Mouse (Mus musculus): ENCODE data around the gene Dusp2. TPM values are rescaled to one million over a fixed set of nuclear protein-coding genes. Genes with fewer than 3 reads are reported as not detected.

The Dusp2 gene
- polyA plus RNA-seq, 1 experiment from 2014 or later = 7.7 TPM

- H3K9me3 ChIP-seq (ENCODE audit: control insufficient read depth, low read length) = no peaks in the 10 kb centered on the region
- 85% methylated on average over 13 of the region's 13 CpGs for WGBS
- no peak overlapping the region for H3K27ac ChIP-seq (ENCODE audit: low read length)
- ATAC-seq = no peak
- no peak overlapping the region for H3K4me3 ChIP-seq (replicated peaks; ENCODE audit: low read length)
- no peak overlapping the region for H3K9ac ChIP-seq (replicated peaks; ENCODE audit: low read depth, low read length)
- H3K4me1 ChIP-seq (replicated peaks; ENCODE audit: control insufficient read depth, insufficient read depth, low read length) = no peaks in the 10 kb centered on the region
- H3K4me2 ChIP-seq (ENCODE audit: low read length) = no peak overlapping the region
- no peaks in the 10 kb centered on the region for H3K27me3 ChIP-seq (replicated peaks; ENCODE audit: control insufficient read depth, insufficient read depth, low read length)
- H3K36me3 ChIP-seq (ENCODE audit: control insufficient read depth, insufficient read depth) = no peaks in the 10 kb centered on the region
Observed at GRCm38 (mm10) chr2:127347147-127347985, 11.4 kb downstream of the Dusp2 start.

DNA sequence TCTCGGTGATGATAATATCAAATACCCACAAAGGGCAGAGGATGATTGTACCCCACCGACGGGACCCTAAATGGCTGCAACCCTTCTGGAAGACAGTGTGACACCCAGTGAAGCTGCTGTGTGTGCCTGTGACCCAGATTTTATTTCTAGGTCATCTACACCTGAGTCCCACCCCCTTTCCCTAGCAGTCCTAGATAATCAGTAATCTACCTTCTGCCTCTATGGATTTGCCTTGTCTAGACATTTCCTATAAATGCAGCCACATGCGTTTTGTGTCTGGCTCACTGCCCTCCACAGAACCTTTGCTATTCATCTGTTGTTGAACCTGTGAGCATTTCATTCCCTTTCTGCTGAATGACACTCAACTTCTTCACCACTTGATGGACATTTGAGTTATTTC lies 17.9 kb downstream of the Dusp2 start:
- Histone ChIP-seq H3K4me1 (replicated peaks; ENCODE audit: control insufficient read depth, insufficient read depth, low read length) (no peaks in the 10 kb centered on the region), H3K27ac (ENCODE audit: low read length) (no peak overlapping the region), H3K27me3 (replicated peaks; ENCODE audit: control insufficient read depth, insufficient read depth, low read length) (0 out of 2 replicates have a peak, but pooled peaks cover 2% of the 10 kb centered on the region), H3K36me3 (ENCODE audit: control insufficient read depth, insufficient read depth) (no peaks in the 10 kb centered on the region), H3K9ac (replicated peaks; ENCODE audit: low read depth, low read length) (no peak overlapping the region), H3K9me3 (ENCODE audit: control insufficient read depth, low read length) (no peaks in the 10 kb centered on the region), H3K4me2 (ENCODE audit: low read length) (no peak overlapping the region), H3K4me3 (replicated peaks; ENCODE audit: low read length) (no peak overlapping the region)
- no peak for ATAC-seq
- 92% methylated on average over 4 of the region's 4 CpGs for WGBS

- peak within 1 kb of the TSS; percentile 76 for H3K4me2 ChIP-seq (ENCODE audit: low read length)
- no peak within 1 kb of the TSS for H3K27ac ChIP-seq (ENCODE audit: low read length)
- peak within 1 kb of the TSS; percentile 46 for H3K4me3 ChIP-seq (replicated peaks; ENCODE audit: low read length)
- ATAC-seq = peak; percentile 87
- no peaks in the 10 kb centered on the region for H3K9me3 ChIP-seq (ENCODE audit: control insufficient read depth, low read length)
- H3K36me3 ChIP-seq (ENCODE audit: control insufficient read depth, insufficient read depth) = no peaks in the 10 kb centered on the region
- WGBS = under 1% methylated on average over 41 of the region's 49 CpGs
- H3K27me3 ChIP-seq (replicated peaks; ENCODE audit: control insufficient read depth, insufficient read depth, low read length) = peaks cover 63% of the 10 kb centered on the region
- H3K4me1 ChIP-seq (replicated peaks; ENCODE audit: control insufficient read depth, insufficient read depth, low read length) = peaks cover 14% of the 10 kb centered on the region
- peak within 1 kb of the TSS; percentile 44 for H3K9ac ChIP-seq (replicated peaks; ENCODE audit: low read depth, low read length)
Observed at GRCm38 (mm10) chr2:127362459-127363281, 26.7 kb downstream of the Dusp2 start, which contains the start of gene Adra2b. Gene Adra2b (plus strand): TSS chr2:127363208.

DNA sequence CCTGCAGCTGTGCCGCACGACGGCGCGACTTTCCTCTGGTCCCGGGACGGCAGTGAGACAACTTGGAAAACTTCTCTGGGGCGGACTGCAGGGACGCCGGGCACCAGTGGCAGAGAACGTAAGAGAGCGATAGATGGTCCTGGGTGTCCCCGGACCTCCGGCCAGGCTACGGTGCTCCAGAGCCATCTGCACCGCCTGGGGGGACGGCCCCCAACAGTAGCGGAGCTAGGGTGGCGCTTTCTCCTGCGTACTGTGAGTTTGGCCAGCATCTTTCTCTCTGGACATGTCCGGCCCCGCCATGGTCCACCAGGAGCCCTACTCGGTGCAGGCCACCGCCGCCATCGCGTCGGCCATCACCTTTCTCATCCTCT lies 27.3 kb downstream of the Dusp2 start:
- peak overlapping the region; percentile 76 for H3K4me2 ChIP-seq (ENCODE audit: low read length)
- ATAC-seq = no peak
- no peaks in the 10 kb centered on the region for H3K36me3 ChIP-seq (ENCODE audit: control insufficient read depth, insufficient read depth)
- H3K4me1 ChIP-seq (replicated peaks; ENCODE audit: control insufficient read depth, insufficient read depth, low read length) = peaks cover 14% of the 10 kb centered on the region
- peak overlapping the region; percentile 44 for H3K9ac ChIP-seq (replicated peaks; ENCODE audit: low read depth, low read length)
- H3K27ac ChIP-seq (ENCODE audit: low read length) = no peak overlapping the region
- peak overlapping the region; percentile 46 for H3K4me3 ChIP-seq (replicated peaks; ENCODE audit: low read length)
- no peaks in the 10 kb centered on the region for H3K9me3 ChIP-seq (ENCODE audit: control insufficient read depth, low read length)
- H3K27me3 ChIP-seq (replicated peaks; ENCODE audit: control insufficient read depth, insufficient read depth, low read length) = peaks cover 63% of the 10 kb centered on the region
- WGBS = under 1% methylated on average over 28 of the region's 28 CpGs

DNA sequence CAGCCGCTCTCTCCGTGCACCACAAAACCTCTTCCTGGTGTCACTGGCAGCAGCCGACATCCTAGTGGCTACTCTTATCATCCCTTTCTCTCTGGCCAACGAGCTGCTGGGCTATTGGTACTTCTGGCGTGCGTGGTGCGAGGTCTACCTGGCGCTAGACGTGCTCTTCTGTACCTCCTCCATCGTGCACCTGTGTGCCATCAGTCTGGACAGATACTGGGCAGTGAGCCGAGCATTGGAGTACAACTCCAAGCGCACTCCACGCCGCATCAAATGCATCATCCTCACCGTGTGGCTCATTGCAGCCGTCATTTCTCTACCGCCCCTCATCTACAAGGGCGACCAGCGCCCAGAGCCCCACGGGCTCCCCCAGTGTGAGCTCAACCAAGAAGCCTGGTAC lies 27.7 kb downstream of the Dusp2 start:
- no peak for ATAC-seq
- 4% methylated on average over 20 of the region's 20 CpGs for WGBS
- peaks cover 63% of the 10 kb centered on the region for H3K27me3 ChIP-seq (replicated peaks; ENCODE audit: control insufficient read depth, insufficient read depth, low read length)

GRCm38 (mm10) chr2:127364452-127364851 lies 28.5 kb downstream of the Dusp2 start:
- Histone ChIP-seq H3K27ac (ENCODE audit: low read length) (no peak overlapping the region), H3K36me3 (ENCODE audit: control insufficient read depth, insufficient read depth) (no peaks in the 10 kb centered on the region), H3K27me3 (replicated peaks; ENCODE audit: control insufficient read depth, insufficient read depth, low read length) (peaks cover 63% of the 10 kb centered on the region), H3K4me2 (ENCODE audit: low read length) (no peak overlapping the region), H3K9me3 (ENCODE audit: control insufficient read depth, low read length) (no peaks in the 10 kb centered on the region), H3K4me3 (replicated peaks; ENCODE audit: low read length) (no peak overlapping the region), H3K9ac (replicated peaks; ENCODE audit: low read depth, low read length) (no peak overlapping the region), H3K4me1 (replicated peaks; ENCODE audit: control insufficient read depth, insufficient read depth, low read length) (peaks cover 14% of the 10 kb centered on the region)
- ATAC-seq = no peak
- 16% methylated on average over 8 of the region's 8 CpGs for WGBS

More for the DNA sequence above, 27.7 kb downstream of the Dusp2 start:
- Histone ChIP-seq H3K9ac (replicated peaks; ENCODE audit: low read depth, low read length) (no peak overlapping the region), H3K4me2 (ENCODE audit: low read length) (peak overlapping the region; percentile 76), H3K9me3 (ENCODE audit: control insufficient read depth, low read length) (no peaks in the 10 kb centered on the region), H3K36me3 (ENCODE audit: control insufficient read depth, insufficient read depth) (no peaks in the 10 kb centered on the region), H3K4me1 (replicated peaks; ENCODE audit: control insufficient read depth, insufficient read depth, low read length) (peaks cover 14% of the 10 kb centered on the region), H3K27ac (ENCODE audit: low read length) (no peak overlapping the region), H3K4me3 (replicated peaks; ENCODE audit: low read length) (peak overlapping the region; percentile 46)

DNA sequence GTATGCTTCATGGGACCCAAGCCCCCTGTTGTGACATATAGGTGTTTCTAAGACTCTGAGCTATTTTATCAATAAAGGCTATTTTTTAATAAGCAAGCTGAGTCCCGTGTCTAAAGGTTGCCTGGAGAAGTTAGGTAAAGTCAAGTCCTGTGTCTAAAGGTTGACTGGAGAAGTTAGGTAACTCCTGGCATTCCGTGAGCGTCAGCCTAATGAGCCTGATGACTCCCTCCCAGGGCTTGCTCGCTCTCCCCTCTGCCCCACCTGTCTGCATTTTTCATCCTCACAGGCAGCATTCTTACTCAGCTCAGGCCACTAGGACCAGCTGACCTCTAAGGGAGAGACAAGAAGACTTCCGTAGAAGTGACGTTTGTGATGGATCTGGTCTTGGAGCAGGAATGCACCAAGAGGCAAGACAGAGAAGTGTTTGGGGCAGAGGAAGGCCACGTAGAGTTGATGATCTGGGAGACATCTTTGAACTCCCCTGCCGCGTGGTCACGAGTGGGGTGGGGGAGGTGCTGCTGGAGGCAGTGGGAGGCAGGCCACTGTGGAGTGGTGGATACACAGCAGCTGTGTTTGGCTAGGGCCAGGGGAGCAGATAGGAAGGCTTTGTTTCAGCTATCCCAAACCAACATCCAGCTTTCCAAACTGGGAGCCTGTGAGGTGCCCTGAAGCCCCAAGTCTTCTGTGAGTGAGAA lies 31.3 kb downstream of the Dusp2 start:
- H3K36me3 ChIP-seq (ENCODE audit: control insufficient read depth, insufficient read depth) = no peaks in the 10 kb centered on the region
- H3K9me3 ChIP-seq (ENCODE audit: control insufficient read depth, low read length) = no peaks in the 10 kb centered on the region
- peaks cover 14% of the 10 kb centered on the region for H3K4me1 ChIP-seq (replicated peaks; ENCODE audit: control insufficient read depth, insufficient read depth, low read length)
- no peak for ATAC-seq
- peaks cover 44% of the 10 kb centered on the region for H3K27me3 ChIP-seq (replicated peaks; ENCODE audit: control insufficient read depth, insufficient read depth, low read length)
- H3K4me2 ChIP-seq (ENCODE audit: low read length) = no peak overlapping the region
- no peak overlapping the region for H3K27ac ChIP-seq (ENCODE audit: low read length)
- H3K9ac ChIP-seq (replicated peaks; ENCODE audit: low read depth, low read length) = no peak overlapping the region
- WGBS = 70% methylated on average over 10 of the region's 10 CpGs
- no peak overlapping the region for H3K4me3 ChIP-seq (replicated peaks; ENCODE audit: low read length)

DNA sequence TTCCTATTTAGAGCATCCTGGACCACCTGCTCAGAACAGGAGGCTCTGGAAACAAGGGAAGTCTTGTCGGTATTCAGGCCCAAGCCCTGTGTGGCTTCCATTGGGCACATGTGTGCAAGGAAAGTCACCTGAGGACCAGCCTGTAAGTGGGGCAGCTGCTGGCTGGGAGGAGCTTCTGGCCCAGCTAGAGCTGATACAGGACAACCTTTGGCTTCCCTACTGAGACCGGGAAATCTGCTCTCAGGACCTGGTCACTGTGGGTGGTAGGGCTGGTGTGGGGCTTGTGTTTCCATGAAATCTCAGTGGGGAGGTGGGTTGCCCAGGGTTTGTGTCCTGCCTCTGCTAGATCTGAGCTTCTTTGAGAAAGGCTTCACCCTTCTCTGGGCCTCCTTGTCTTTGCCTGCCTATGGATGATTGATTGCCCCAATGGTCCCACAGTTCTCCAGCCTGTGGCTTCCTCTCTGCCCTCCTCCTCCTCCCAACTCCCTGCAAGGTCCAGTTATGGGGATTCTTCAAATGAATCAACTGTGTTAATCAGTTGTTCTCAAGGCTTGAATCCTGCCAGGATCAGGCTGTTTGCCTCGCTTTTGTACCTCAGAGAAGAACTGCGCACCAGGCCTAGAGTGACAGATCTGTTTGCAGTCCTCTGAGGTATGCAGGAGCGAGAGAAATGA lies 33.9 kb downstream of the Dusp2 start:
- Histone ChIP-seq H3K36me3 (ENCODE audit: control insufficient read depth, insufficient read depth) (no peaks in the 10 kb centered on the region), H3K27ac (ENCODE audit: low read length) (no peak overlapping the region), H3K4me2 (ENCODE audit: low read length) (no peak overlapping the region), H3K4me1 (replicated peaks; ENCODE audit: control insufficient read depth, insufficient read depth, low read length) (no peaks in the 10 kb centered on the region), H3K9ac (replicated peaks; ENCODE audit: low read depth, low read length) (no peak overlapping the region), H3K9me3 (ENCODE audit: control insufficient read depth, low read length) (no peaks in the 10 kb centered on the region), H3K27me3 (replicated peaks; ENCODE audit: control insufficient read depth, insufficient read depth, low read length) (peaks cover 20% of the 10 kb centered on the region), H3K4me3 (replicated peaks; ENCODE audit: low read length) (no peak overlapping the region)
- 75% methylated on average over 5 of the region's 5 CpGs for WGBS
- no peak for ATAC-seq
